Mouse (Mus musculus) embryonic facial prominence, embryonic 11.5 days (tissue): ENCODE measurements around the gene Sct. TPM values are rescaled to one million over a fixed set of nuclear protein-coding genes. Genes with fewer than 3 reads are reported as not detected.

Experiments
- ATAC-seq: fragments of 200-750 bp; cut with Nextera tagmentation; replicated peaks from 2 replicates; pipeline ENCODE4 v1.8.0; 2017; ENCODE audit warnings: low read depth; ENCODE audit not compliant: insufficient number of reproducible peaks, low FRiP score, low TSS enrichment
- DNase-seq: peaks from one replicate; pipeline ENCODE4 v3.0.0-alpha.2; 2015; ENCODE audit warnings: low spot score
- H3K27ac ChIP-seq: fragments of 300-500 bp; sonication (generic); replicated peaks from 2 replicates; pipeline ENCODE4 v1.5.1; 2014; ENCODE audit warnings: mild to moderate bottlenecking, low read depth, low read length, control low read depth
- H3K27me3 ChIP-seq: fragments of 300-500 bp; sonication (generic); 2 replicates; pipeline ENCODE4 v1.6.1; 2014; ENCODE audit warnings: mild to moderate bottlenecking, low read length, moderate library complexity, mixed read lengths; ENCODE audit not compliant: control insufficient read depth, insufficient read depth
- H3K36me3 ChIP-seq: fragments of 300-500 bp; sonication (generic); replicated peaks from 2 replicates; pipeline ENCODE4 v1.6.1; 2014; ENCODE audit warnings: low read depth, mild to moderate bottlenecking, low read length, moderate library complexity, mixed read lengths; ENCODE audit not compliant: control insufficient read depth, insufficient read depth
- H3K4me1 ChIP-seq: fragments of 300-500 bp; sonication (generic); 2 replicates; pipeline ENCODE4 v1.6.1; 2014; ENCODE audit warnings: low read length, mixed read lengths; ENCODE audit not compliant: control insufficient read depth, insufficient read depth
- H3K4me2 ChIP-seq: fragments of 300-500 bp; sonication (generic); 2 replicates; pipeline ENCODE4 v1.6.1; 2014; ENCODE audit warnings: low read depth, mild to moderate bottlenecking, control low read depth, low read length, moderate library complexity
- H3K4me3 ChIP-seq: fragments of 300-500 bp; sonication (generic); 2 replicates; pipeline ENCODE4 v1.5.1; 2014; ENCODE audit warnings: low read depth, low read length, control low read depth
- H3K9ac ChIP-seq: fragments of 300-500 bp; sonication (generic); replicated peaks from 2 replicates; pipeline ENCODE4 v1.6.1; 2014; ENCODE audit warnings: mild to moderate bottlenecking, control low read depth, low read length
- H3K9me3 ChIP-seq: fragments of 300-500 bp; sonication (generic); replicated peaks from 2 replicates; pipeline ENCODE4 v1.6.1; 2016; ENCODE audit warnings: mild to moderate bottlenecking, low read length, inconsistent platforms, mixed read lengths; ENCODE audit not compliant: control insufficient read depth
- WGBS: fragments of 180-500 bp; shearing (Covaris S2); extraction: QIAGEN DNeasy Blood & Tissue Kit; methylation state at CpG from one replicate; pipeline ENCODE4 v1.1.7; 2014; 5-methylcytosine and 5-hydroxymethylcytosine counted together
- polyA plus RNA-seq: library from polyadenylated mRNA; unstranded; fragments of >200 nt; fragmentation: Nextera tagmentation; extraction: Ambion mirVana; gene quantifications from 2 replicates; pipeline ENCODE4 v1.2.1, GENCODE M21; 2014

Sct gene
- polyA plus RNA-seq, 1 experiment from 2014 or later = 4.5 TPM

- Histone ChIP-seq H3K27me3 (no peaks in the 10 kb centered on the region), H3K9me3 (no peaks in the 10 kb centered on the region), H3K4me1 (no peaks in the 10 kb centered on the region), H3K27ac (no peak overlapping the region), H3K9ac (no peak overlapping the region), H3K4me2 (no peak overlapping the region; the same call in 1 of the 2 replicates), H3K36me3 (no peaks in the 10 kb centered on the region), H3K4me3 (no peak overlapping the region)
- 80% methylated on average over 11 of the region's 11 CpGs for WGBS
- DNase-seq (no peak), ATAC-seq (no peak)
Observed at GRCm38 (mm10) chr7:141277701-141278678, 943 bp downstream of the Sct start.

DNA sequence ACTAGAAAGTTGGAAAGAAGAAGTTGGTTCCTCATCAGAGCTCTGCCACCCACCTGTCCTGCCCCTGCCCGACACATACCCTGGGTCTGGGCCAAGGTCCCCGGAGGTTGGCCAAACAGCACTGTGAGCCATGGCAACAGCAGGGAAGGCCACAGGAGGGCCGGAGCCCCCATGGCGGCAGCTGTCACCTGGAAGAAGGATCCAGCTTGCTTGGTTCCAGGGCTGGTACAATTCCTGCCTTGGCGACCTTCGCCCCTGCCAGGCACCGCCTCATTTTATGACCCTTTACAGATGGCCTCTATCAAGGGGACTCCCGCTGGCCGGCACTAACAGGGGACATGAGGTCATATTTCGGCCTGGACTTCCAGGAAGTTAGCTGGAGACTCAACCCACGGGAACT is 2.4 kb downstream of the Sct start, which contains the start of gene Cdhr5:
Gene Cdhr5 (minus strand): TSS at position 241 of the 400 bp plus-strand sequence.
- Histone ChIP-seq H3K4me1 (no peaks in the 10 kb centered on the region), H3K9ac (no peak within 1 kb of the TSS), H3K27ac (no peak within 1 kb of the TSS), H3K27me3 (no peaks in the 10 kb centered on the region), H3K4me2 (no peak within 1 kb of the TSS), H3K4me3 (no peak within 1 kb of the TSS), H3K36me3 (no peaks in the 10 kb centered on the region), H3K9me3 (no peaks in the 10 kb centered on the region)
- DNase-seq (no peak), ATAC-seq (no peak)
- WGBS = 61% methylated on average over 11 of the region's 11 CpGs

DNA sequence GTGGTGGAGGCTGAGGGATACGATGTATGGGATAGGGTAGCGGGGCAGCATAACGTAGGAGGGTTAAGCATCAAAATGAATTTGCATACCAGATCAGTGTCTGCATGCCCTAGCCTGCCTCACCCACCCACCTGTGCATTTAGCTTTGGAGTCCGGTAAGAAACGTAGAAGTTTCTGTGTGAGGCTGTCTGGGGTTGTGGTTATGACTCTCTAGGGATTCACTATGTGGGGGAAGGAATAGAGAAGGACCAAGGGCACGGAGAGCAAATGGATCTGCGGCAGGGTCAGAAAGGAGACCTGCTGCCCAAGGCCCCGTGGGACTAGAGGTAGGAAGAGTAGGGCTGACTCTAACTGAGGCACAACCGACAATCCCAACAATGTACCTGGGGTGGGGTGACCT is 3.6 kb downstream of the Sct start:
- 81% methylated on average over 9 of the region's 9 CpGs for WGBS
- no peak overlapping the region for H3K4me2 ChIP-seq

DNA sequence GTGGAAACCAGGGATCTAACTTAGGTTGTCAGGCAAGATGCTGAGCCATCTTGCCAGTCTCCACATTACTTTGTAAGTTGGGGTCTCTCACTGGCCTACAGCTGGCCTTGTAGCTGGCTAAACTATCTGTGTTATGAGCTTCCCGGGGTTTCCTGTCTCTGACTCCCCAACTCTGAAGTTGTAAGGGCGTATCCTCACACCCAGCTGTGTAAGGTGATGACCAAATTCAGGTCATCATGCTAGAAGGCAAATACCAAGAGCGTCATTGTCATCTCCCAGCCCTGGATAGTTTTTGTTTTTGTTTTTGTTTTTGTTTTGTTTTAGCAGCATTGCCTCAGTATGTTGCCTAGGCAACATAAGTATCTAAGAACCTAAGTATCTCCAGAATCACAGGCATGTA is 8.3 kb downstream of the Sct start:
- H3K4me3 ChIP-seq = no peak overlapping the region
- H3K9me3 ChIP-seq = no peaks in the 10 kb centered on the region
- H3K9ac ChIP-seq = no peak overlapping the region
- WGBS = 92% methylated on average over 3 of the region's 3 CpGs
- no peaks in the 10 kb centered on the region for H3K27me3 ChIP-seq
- ATAC-seq = no peak
- H3K4me2 ChIP-seq = no peak overlapping the region
- DNase-seq = no peak
- H3K27ac ChIP-seq = no peak overlapping the region
- H3K4me1 ChIP-seq = no peaks in the 10 kb centered on the region
- no peaks in the 10 kb centered on the region for H3K36me3 ChIP-seq

More for the DNA sequence above, 3.6 kb downstream of the Sct start:
- Histone ChIP-seq H3K4me1 (no peaks in the 10 kb centered on the region), H3K36me3 (no peaks in the 10 kb centered on the region), H3K9me3 (no peaks in the 10 kb centered on the region), H3K4me3 (no peak overlapping the region), H3K27ac (no peak overlapping the region), H3K9ac (no peak overlapping the region), H3K27me3 (no peaks in the 10 kb centered on the region)
- DNase-seq = no peak
- no peak for ATAC-seq

- Histone ChIP-seq H3K36me3 (no peaks in the 10 kb centered on the region), H3K9me3 (no peaks in the 10 kb centered on the region), H3K27ac (no peak overlapping the region), H3K4me3 (no peak overlapping the region), H3K27me3 (no peaks in the 10 kb centered on the region), H3K4me2 (no peak overlapping the region), H3K9ac (no peak overlapping the region), H3K4me1 (no peaks in the 10 kb centered on the region)
- DNase-seq (no peak), ATAC-seq (no peak)
- WGBS = 83% methylated on average over 14 of the region's 14 CpGs
Observed at GRCm38 (mm10) chr7:141269273-141269545, 9.7 kb downstream of the Sct start.

- no peak for DNase-seq
- Histone ChIP-seq H3K9me3 (no peaks in the 10 kb centered on the region), H3K4me3 (no peak overlapping the region), H3K9ac (no peak overlapping the region), H3K36me3 (no peaks in the 10 kb centered on the region), H3K4me2 (no peak overlapping the region), H3K27me3 (no peaks in the 10 kb centered on the region), H3K4me1 (no peaks in the 10 kb centered on the region), H3K27ac (no peak overlapping the region)
- no peak for ATAC-seq
- 78% methylated on average over 24 of the region's 24 CpGs for WGBS
Observed at GRCm38 (mm10) chr7:141268466-141269272, 10.3 kb downstream of the Sct start.

DNA sequence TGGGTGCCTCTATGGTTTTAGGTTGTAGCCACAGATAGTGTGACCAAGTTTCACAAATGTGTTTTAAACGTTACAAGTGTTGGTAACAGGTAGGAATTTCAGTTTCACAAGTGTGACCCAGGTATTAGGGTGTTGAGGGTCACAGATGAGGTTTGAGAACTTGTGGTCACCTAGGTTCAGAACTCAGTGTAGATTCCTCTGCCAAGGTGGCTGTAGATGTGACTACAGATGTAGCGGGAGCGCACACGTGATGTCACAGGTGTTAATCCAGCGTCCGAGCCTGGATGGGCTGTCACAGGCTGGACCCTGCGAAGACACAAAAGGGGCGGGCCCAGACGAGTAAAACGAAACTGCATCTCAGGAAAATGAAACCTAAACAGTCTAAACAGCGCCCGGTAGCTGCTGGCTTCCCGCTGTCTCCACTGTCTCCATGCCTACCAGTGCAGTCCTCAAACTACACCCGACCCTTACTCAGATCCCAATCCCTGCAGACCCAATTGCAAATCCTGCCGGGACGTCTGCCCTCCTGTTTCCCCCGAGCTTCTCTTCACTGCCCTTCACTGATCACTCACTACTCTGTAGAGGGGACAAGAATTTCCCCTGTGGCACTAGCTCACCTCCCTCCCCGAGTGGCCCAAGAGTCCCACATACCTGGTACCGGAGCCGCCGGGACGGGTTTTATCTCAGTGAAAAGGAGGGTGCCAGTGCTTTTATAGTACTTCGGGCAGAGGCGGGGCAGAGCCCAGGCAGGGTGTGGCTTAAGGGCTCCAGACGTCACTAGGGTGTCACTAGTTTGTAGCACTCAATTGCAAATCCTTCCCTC is 13.0 kb downstream of the Sct start, which contains the start of gene Irf7:
Gene Irf7 (minus strand): TSS at position 743 of the 823 bp plus-strand sequence.
- Histone ChIP-seq H3K4me1 (no peaks in the 10 kb centered on the region), H3K4me3 (peak within 1 kb of the TSS; percentile 24; the same call in 1 of the 2 replicates), H3K27me3 (no peaks in the 10 kb centered on the region), H3K9ac (peak within 1 kb of the TSS; percentile 41), H3K9me3 (no peaks in the 10 kb centered on the region), H3K4me2 (peak within 1 kb of the TSS; percentile 50), H3K36me3 (peaks cover 21% of the 10 kb centered on the region), H3K27ac (no peak within 1 kb of the TSS)
- ATAC-seq (0 out of 2 replicates have a peak, but pooled peaks have one; percentile 49), DNase-seq (peak; percentile 26)
- WGBS = 16% methylated on average over 25 of the region's 25 CpGs
